Mouse (Mus musculus) heart, adult 8-10 months (tissue): ENCODE measurements at regions not wholly inside any gene's neighbourhood (a gene's known extent, or its start where the extent isn't known, plus 50 kb on each side); places are given as distances from the start of the nearest gene placed in this dataset.

Experiments used
- DNase-seq: peaks from one replicate; pipeline ENCODE4 v3.0.0; 2022; ENCODE audit warnings: low spot score

- DNase-seq = peak; percentile 47
These were observed 54.6 kb upstream of the Cit start for GRCm38 (mm10) chr5:115790436-115790835.
